Mouse (Mus musculus): ENCODE data around the gene Mybpc3.
A peak's percentile ranks its signal among the peaks of the same experiment; 100 is the strongest.

The Mybpc3 gene

GRCm38 (mm10) chr2:91117585-91118275 is at the start of gene Mybpc3:
TSS of gene Mybpc3 (plus strand) at chr2:91118144.
- DNase-seq (ENCODE audit: low spot score): no peak

GRCm38 (mm10) chr2:91068162-91068871 is 49.6 kb upstream of the Mybpc3 start:
- DNase-seq (ENCODE audit: low spot score): no peak

DNA sequence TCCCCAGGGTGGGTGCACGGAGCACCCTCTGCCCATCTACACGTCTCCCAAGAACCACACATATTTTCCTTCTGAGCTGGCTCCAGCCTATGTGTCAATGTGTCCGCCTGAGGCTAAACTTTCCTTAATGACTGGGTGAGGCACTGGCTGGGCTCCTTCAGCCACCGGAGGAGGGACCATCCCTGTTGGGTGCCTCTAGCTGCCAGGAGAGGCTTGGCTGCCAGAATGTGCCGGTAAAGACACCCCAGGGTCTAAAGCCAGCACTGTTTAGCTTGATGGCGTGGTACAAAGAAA is 49.1 kb upstream of the Mybpc3 start:
- DNase-seq (ENCODE audit: low spot score): no peak

- no peak for DNase-seq (ENCODE audit: low spot score)
Measured at GRCm38 (mm10) chr2:91069306-91070000, 48.5 kb upstream of the Mybpc3 start.

DNA sequence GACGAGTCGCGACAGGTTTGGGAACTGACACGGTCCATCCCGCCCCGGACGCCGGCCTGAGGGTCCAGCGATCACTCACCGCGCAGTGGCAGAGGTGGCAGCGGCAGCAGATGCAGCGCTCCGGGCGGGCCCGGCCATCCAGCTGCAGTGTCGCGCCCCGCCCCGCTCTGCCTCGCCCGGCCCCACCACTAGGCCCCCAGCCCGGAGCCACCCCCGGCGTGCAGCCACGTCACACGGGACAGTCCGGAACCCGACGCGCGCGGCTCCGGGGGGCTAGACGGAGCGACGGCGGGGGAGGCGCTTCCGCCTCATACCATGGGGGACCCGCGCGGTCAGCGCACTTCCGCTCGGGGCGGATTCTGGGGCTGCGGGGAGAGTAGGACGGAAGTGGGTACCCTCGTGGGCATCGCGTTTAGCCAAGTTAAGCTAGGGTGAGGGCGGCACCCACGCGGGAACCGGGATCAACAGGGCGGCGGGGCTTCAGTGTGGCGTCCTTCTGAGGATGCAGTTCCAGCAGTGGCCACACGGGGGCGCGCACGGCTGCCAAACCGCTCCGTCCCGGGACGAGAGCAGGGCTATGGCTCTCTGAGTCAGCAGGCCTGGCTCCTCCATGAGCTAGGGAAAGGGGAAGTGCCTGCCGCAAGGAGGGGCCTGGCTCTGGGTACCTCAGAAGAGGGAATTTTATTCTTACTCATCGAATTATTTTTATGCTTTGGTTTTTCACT is 47.7 kb upstream of the Mybpc3 start, which contains the start of gene Slc39a13:
Gene Slc39a13 (minus strand): TSS at position 342 of the 725 bp plus-strand sequence.
- DNase-seq (ENCODE audit: low spot score): peak; percentile 98

GRCm38 (mm10) chr2:91071059-91071458 is 46.9 kb upstream of the Mybpc3 start:
- no peak for DNase-seq (ENCODE audit: low spot score)

GRCm38 (mm10) chr2:91072092-91072491 is 45.9 kb upstream of the Mybpc3 start:
- DNase-seq (ENCODE audit: low spot score): no peak

GRCm38 (mm10) chr2:91077957-91078313 is 40.0 kb upstream of the Mybpc3 start:
- no peak for DNase-seq (ENCODE audit: low spot score)

DNA sequence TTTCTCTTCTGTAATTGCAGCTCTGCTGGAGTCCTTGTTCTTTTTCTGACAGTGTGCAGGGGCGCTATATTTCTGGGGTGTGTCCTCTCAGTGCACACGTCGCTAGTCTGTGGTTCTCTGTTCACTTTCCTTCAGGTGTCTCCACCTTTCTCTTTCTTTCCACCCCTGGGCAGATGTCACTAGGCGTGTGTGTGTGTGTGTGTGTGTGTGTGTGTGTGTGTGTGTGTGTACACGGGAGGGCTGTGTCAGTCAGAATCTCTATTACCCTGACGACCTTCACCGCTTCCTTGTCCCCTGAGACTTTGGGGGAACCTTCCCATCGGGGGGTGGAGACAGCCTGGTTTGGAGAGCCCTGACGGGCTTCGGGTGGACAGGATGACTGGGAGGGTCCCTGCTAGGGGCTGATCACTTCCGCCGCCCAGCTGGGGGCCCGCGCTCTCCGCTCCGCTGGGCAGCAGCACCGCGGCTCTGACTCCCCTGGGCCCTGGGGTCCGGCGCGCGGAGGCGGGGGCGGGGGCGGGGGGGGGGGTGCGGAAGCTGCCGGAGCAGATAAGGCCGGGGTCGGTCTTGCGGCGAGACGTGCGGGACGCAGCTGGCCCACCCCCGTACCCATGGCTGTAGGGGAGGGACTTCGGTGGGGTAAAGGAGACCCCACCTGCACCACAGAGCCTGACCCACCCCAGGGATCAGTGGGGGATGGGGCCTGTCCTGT is 39.5 kb upstream of the Mybpc3 start:
- DNase-seq (ENCODE audit: low spot score): no peak

- no peak for DNase-seq (ENCODE audit: low spot score)
Measured at GRCm38 (mm10) chr2:91079026-91079384, 38.9 kb upstream of the Mybpc3 start.

GRCm38 (mm10) chr2:91080784-91081513 is 37.0 kb upstream of the Mybpc3 start:
- no peak for DNase-seq (ENCODE audit: low spot score)

- DNase-seq (ENCODE audit: low spot score): no peak
Measured at GRCm38 (mm10) chr2:91081775-91082695, 35.9 kb upstream of the Mybpc3 start, which contains the start of gene Spi1. TSS of gene Spi1 (plus strand) at chr2:91082390.

GRCm38 (mm10) chr2:91082844-91083243 is 35.1 kb upstream of the Mybpc3 start:
- DNase-seq (ENCODE audit: low spot score): peak; percentile 59

- no peak for DNase-seq (ENCODE audit: low spot score)
Measured at GRCm38 (mm10) chr2:91083366-91083940, 34.5 kb upstream of the Mybpc3 start.

DNA sequence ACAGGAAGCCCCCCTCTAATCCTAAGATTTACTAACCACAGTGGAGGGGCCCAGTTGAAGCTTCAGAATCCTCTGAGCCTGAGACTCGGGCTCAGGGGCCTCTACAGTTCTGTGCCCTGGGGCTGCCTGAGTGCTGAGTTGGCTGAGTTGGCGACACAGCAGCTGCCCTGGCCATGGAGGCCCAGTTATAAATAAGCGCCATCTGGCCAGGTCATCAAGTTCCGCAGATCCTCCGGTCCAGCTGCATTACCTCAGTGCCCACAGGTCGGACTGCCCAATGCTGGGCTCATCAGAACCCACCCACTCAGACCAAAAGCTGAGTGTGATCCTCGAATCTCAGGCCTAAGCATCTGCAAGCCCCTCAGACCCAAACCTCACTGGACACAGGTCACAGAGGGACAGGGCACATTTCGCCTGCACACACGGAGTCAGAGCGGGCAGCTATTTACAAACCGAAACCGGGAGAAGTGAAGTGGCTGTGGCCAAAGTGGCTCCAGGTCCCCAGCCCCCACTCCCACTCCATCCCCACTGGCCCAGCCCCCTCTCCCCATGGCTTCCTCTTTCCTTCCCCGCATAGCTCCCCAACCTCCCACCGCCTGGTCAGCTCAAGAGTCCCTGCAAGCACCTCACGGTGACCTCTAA is 33.6 kb upstream of the Mybpc3 start:
- DNase-seq (ENCODE audit: low spot score): no peak

- DNase-seq (ENCODE audit: low spot score): no peak
Measured at GRCm38 (mm10) chr2:91085494-91086391, 32.2 kb upstream of the Mybpc3 start.

- DNase-seq (ENCODE audit: low spot score): no peak
Measured at GRCm38 (mm10) chr2:91086392-91087237, 31.3 kb upstream of the Mybpc3 start.
